Mouse (Mus musculus): ENCODE results near the gene Plpp2.

The Plpp2 gene

DNA sequence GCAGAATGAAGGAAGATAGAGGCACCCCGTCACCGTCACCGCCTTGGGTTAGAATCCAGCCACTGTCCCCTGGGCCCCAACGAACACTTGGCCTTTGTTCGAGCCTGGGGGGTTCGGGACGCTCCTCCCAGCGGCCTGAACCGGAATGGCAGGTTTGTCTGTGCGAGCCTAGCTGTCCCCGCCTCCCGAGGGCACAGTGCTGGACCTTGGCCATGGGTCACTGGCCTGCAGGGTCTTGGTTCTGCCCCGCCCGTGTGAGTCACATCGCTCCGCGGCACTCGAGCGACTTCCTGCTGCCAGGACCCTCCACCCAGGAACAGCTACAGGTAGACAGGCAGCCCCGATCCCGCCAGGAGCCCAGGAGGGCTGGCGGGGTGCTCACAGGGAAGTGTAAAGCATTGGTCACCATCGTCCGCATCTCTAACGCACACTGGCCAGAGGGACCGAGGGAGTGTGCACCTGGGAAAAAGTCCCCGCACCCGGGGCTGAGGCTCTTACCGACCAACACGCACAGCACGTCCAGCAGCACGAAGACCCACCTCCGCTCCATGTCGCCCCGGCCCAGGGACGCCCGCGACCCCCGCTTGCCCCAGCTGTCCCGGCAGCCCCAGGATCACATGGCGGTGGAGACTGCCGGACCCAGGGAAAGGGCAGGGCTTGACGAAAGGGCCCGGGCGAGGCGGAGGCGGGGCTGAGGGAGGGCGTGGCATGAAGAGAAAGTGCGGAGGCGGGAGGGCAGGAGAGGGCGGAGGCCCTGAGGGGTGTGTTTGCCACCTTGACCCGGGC lies at the start of gene Plpp2:
Plpp2 (minus strand) TSS at position 671 of the 786 bp plus-strand sequence.
- DNase-seq (ENCODE audit: extremely low spot score): peak; percentile 88

DNA sequence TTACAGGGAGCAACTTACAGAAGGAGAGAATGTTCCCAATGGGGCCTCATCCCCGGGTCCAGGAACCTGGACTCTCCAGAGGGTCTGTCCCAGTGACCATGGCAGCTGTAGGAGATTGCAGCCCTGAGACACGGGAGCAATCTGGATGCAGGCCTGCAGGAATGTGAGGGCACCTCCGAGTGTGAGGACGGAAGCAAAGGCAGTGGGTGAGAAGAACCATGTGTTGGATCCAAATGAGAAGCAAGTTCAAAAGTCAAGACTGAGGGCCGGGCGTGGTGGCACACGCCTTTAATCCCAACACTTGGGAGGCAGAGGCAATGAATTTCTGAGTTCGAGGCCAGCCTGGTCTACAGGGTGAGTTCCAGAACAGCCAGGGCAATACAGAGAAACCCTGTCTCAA lies 47.9 kb upstream of the Plpp2 start:
- DNase-seq (ENCODE audit: extremely low spot score): no peak

DNA sequence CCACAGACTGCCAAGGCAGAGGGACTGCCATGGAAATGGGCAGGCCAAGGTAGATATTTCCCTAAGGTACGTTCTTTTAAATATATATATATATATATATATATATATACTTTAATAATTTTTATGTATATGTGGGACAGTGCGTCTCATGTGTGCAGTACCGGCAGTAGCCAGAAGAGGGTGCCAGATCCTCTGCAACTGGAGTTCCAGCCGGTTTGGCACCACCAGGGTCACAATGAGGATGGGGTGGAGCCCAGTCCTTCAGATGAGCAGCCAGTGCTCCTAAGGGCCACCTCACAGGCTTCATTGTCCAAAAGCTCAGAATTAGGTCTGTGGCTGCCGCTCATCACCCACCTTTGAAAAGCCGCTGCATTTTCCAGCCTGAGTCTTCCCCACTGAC lies 47.2 kb upstream of the Plpp2 start:
- DNase-seq (ENCODE audit: extremely low spot score): peak; percentile 49

DNA sequence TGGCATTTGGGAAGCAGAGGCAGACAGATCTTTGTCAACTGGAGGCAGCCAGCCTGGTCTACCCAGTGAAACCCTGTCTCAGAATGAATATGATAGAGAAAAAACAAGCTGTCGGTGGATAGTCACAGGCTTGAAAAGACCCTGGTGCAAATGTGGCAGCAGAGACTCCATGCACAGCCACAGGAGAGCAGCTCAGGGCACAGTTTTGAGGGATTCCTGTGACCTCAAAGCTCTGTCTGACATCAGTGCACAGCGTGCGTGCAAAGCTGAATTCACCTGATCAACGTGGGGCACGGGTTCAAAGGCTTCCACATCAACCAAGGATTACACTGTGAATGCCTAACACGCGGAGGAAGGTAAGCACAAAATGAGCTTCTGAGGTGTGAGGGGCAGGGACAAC lies 46.8 kb upstream of the Plpp2 start:
- DNase-seq (ENCODE audit: extremely low spot score): no peak

DNA sequence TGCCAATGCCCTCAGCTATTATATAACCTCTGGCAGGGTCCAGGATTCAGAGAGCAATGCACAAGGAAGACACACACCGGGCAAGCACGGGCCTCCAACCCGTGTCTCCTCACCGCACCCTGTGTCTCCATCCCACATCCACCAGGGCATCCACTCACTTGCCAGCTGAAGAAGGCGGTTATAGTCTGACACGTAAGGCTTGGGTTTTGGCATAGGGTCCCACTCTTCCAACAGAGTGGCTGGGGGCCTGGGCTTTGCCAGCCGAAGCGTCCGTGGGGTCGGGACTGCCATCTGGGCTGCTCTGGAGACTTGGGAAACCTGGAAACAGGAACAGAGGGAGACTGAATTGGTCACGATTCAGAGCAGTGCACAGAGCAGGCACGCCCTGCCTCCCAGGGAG lies 46.2 kb upstream of the Plpp2 start:
- no peak for DNase-seq (ENCODE audit: extremely low spot score)

DNA sequence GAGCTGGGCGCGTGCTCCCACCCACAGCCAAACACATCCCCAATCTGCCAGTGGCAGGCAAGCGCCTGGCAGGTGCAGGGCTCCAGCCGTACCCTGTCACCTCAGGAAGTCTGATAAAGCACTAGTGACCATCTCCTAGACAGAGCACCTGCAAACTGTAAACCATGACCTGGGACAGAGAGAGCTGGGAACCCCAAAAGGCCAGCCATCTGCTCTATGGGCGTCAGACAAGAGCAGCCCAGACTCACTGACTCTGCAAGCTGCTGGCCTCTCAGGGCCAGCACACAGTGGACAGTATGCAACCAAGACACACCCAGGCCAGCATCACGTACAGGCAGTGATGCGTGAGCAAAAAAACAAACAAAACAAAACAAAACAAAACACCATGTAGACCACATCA lies 45.3 kb upstream of the Plpp2 start:
- DNase-seq (ENCODE audit: extremely low spot score): no peak

DNA sequence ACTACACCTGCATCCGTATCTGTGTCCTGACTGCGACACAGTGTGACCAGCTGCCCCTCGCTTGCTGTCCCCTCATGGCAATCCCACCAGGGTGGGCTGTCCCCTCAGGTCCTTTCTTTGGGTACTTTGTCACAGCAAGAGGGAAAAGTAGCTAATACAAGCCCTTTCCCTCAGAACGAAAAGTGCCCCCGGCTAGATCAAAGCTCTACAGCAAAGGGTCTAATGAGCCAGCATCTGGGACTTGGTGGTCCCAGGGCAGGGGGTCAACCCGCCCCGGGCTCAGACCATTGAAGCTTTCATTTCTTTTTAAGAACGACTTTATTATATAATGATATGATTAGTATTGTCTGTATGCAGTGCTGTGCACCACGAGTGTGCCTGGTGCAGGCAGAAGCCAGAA lies 44.7 kb upstream of the Plpp2 start:
- DNase-seq (ENCODE audit: extremely low spot score): no peak

DNA sequence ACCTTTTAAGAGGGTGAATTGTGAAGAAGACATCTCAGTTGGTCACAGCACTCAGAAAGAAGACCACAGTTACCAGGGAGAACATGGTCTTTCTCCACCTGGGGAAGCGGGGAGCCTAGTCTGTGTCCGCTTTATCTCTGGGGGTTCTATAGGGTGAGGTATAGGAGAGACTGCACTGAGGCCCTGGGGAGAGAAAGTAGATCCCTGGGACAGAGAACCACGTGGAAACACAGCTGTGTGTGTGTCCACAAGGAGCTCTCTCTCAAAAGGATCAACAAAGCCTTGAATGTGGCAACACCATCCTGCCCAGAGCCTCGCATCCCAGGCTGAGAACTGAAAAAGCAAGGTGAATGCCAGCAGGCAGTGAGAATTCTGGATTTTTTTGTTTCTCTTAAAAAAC lies 43.8 kb upstream of the Plpp2 start:
- no peak for DNase-seq (ENCODE audit: extremely low spot score)

DNA sequence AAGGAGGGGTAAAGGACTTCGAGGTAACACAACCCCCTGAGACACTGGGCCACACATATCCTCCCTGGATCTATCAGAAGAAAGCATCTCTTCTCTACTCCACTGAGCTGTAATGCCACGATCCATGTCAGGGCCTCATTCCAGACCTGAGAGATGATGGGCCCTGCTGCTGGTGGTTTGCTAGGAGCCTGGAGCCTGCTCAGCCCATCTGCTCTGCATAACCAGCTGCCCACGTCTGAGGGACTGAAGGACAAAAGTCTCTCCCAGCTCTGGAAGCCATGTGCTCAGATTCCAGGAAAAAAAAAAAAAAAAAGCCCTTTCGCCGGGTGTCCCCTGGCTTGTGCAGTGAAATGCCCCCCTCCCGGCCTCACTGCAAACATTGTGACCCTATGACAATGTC lies 42.2 kb upstream of the Plpp2 start:
- DNase-seq (ENCODE audit: extremely low spot score): no peak

DNA sequence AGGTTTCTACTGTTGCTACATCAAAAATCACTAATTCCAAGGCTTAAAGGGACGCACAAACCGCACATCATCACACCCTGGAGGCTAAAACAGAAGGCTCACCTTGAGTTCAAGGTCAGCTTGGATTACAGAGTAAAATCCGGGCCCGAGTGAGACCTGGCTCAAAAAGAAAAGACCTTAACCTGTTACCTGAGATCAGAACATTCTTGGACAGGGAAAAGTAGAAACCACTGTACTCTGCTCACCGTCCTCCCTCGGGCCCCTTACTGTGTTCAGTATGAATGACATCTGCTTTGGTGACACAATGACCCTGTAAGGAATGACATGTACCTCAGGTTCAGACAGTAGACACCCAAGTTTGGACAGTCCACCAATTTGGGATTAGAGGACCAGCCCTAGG lies 41.2 kb upstream of the Plpp2 start:
- no peak for DNase-seq (ENCODE audit: extremely low spot score)

DNA sequence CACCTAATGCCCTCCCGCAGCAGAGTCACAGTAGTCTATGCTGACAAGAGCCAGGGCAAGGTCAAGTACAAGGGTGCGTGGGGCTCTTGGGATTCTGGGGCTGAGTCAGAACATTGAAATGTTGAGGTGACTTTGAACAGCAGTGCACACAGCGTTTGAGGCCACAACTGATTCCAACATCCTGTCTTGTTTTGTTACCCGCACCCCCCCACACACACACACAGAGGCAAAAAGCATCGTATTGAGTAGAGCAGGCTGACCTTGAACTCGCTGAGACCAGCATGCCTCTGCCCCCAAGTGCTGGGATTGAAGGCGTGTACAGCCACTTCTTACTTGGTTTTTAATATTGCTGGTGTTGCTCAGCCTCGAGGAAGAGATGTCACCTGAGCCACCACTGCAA lies 40.8 kb upstream of the Plpp2 start:
- DNase-seq (ENCODE audit: extremely low spot score): no peak

DNA sequence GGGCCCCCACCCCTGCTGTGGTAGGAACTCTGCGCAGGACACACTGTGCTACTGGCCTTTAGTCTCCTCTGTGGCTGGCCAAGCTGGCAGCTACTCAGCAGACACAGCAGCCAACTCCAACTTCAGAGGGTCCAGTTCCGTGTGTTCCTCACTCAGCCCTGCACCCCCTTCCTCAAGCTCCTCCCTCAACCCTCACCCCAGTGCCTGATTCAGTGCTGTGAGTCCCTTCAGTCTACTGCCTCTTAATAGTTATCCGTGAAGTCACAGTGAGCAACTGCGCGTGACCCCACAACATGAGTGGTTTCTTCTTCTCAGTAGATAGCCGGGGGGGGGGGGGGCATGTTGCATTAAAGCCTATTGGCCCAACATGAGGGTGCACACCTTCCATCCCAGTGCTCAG lies 40.0 kb upstream of the Plpp2 start:
- DNase-seq (ENCODE audit: extremely low spot score): no peak

DNA sequence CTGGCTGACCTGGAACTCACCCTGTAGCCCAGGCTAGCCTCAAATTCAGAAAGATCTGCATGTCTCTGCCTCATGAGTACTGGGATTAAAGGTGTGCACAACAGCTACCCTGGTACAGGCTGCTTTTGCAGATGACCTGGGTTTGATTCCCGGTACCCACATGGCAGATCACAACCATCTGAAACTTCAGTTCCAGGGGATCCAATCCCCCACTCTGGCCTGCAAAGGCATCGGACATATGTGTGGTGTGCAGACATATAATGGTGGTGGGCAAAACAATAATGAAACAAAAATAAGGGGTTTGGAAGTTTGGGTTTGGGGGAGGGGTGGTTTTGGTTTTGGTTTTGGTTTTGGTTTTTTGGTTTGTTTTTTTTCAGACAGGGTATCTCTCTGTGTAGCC lies 37.7 kb upstream of the Plpp2 start:
- no peak for DNase-seq (ENCODE audit: extremely low spot score)

DNA sequence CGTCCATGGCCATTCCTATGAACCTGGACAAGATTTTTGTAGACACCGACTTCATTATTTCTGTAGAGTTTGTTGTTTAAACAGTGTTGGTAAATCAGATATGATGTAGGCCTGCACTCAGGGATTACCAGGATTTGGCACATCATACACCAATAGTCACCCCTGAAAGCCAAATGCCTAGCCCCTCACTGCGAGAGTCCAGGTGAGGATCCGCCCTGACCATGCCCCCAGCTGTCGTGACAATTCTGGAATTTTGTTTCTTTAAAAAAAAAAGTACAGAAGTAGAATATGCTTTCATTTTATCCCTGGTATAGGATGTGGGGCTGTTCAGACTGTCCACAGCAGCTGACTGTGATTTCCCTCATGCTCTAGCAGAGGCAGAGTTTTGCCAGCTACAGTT lies 36.3 kb upstream of the Plpp2 start:
- DNase-seq (ENCODE audit: extremely low spot score): no peak

DNA sequence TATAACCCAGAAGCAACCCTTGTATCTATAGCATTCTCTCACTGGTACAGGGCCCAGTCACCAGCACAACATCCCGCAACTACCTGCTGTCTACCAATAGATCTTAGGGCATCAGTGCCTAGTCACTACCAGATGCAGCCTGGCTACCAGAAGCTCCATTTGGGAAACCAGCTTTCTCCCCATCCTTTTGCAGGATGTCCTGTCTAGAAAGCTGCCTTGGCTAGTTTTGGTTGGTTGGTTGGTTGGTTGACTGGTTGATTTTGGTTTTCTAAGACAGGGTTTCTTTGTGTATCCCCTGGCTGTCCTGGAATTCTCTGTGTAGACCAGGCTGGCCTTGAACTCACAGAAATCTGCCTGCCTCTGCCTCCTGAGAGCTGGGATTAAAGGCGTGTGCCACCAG lies 26.1 kb upstream of the Plpp2 start:
- DNase-seq (ENCODE audit: extremely low spot score): no peak

DNA sequence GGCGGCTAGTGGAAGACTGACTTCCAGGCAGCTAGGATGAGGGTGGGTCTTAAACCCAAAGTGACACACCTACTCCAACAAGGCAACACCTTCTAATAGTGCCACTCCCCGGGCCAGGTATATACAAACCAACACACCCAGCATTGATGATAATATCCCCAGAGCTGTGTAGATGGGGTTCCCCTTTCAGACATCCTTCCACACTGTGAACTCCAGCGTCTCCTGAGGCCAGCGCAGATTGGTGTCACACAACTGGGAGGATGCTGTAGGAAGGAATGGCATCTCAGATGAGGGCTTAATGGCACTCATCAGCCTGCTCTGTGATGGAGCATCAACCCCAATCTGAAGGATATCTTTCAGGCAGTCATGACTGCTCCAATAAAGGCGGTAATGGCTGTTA lies 23.9 kb upstream of the Plpp2 start:
- DNase-seq (ENCODE audit: extremely low spot score): no peak

DNA sequence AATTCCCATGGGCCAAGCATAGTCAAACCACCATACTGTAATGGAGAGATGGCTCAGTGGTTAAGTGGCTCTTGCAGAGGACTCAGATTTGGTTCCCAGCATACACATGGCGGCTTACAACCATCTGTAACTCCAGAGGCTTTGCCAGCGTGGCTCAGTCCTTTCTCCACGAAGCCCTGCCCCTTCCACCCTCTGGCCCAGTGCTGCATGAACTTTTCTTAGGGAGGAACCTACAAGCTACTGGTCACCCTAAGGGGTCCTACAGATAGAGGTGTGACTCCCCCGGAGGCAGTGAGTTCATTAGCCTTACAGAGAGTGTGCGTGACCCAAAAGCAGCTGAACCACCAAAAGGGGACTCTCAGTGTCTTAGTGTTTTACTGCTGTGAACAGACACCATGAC lies 23.4 kb upstream of the Plpp2 start:
- no peak for DNase-seq (ENCODE audit: extremely low spot score)

DNA sequence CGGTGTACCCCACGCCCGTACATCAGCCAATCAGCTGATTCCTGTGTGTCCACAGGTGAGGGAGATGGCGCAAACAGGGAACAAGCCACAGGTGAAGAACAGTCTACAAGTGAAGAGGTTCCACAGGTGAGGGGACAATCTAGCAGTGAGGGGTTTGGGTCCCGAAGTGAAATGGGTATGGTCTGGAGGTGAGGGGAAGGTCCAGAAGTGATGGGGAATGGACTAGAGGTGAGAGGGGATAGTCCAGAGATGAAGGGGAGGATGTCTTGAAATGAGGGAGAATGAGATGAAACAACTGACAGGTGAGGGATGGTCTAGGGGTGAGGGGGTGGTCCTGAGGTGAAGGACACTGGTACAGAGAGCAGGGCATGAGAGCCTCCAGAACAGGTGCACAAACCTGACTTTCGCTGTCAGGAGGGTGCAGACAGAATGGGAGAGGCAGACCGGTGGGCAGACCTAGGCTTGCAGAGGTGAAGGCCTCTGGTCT lies 21.7 kb upstream of the Plpp2 start:
- no peak for DNase-seq (ENCODE audit: extremely low spot score)

DNA sequence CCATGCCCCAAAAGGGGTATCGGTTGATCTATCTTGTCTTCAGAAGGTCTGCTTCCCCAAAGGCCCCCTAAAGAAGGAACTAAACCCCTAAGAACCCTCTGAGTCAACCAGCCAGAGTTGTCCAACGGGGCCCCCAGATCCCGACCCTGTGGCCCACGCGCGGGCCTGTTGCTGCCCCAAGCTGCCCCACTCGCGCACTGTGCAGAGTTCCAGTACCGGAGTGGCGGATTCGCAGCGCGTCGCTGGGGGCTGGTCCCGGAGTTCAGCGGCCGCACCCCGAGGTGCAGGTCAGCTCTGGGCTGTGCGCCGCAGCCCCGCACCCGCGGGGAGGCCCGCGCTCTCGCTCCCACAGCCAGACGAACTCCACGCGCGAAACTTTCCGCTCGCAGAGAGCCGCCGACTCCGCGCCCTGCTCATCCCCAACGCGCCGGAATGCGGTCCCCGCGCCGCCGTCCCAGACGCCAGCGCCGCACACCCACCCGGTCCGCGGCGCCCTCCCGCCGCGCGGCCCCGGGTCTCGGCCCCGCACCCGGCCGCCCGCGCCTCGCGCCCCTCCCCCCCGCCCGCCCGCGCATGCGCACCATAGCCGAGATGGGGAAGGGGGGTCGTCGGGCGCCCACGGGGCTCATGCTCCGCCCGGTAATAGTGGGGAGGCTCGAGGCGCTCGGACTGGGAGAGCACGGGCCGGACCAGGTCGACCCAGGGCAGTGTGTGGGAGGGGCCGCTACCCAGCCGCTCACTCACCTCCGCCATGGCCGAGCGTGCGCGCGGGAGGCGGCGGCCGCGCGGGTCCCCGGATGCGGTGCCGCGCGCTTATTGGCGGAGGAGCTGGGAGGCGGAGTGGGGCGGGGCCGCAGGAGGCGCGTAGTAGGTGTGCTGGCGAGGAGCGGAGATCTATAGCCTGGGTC lies 21.0 kb upstream of the Plpp2 start, which contains the start of gene Mier2:
Mier2 (minus strand) TSS at position 870 of the 908 bp plus-strand sequence.
- DNase-seq (ENCODE audit: extremely low spot score): peak; percentile 85

DNA sequence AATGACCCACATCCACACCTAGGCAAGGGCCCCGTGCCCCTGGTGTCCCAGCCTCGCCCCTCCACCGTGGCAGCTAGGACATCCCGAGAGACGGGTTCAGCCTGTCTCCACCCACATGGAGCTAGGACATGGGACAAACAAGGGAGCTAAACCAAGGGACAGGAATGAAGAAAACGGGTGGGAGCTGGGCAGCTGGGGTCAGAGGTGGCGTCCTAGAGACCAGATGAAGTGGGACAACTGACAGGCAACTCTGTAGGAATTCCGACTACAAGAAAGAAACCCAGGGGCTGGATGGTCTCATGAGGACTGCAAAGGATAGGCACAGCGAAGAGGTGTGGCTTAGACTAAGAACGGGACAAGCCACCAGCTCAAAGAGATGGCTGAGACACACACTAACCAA lies 20.1 kb upstream of the Plpp2 start:
- DNase-seq (ENCODE audit: extremely low spot score): peak; percentile 31

DNA sequence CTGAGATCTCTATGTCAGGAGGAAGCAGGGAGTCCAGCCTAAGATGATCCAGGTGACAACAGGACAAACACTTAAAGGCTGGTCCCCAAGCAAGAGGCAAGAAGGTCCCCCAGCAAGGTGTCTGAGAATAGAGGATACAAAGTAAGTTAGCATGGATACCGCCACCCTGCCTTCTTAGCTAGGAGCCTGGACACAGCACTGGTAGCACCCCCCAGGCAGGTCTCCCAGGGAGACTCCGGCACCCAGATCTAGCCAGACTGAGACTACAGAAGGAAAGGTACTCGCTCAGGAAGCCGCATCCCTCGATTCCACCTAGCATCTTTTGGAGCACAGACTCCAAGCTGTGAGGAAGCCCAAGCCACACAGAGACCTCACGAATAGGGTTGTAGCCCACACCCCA lies 19.6 kb upstream of the Plpp2 start:
- no peak for DNase-seq (ENCODE audit: extremely low spot score)

DNA sequence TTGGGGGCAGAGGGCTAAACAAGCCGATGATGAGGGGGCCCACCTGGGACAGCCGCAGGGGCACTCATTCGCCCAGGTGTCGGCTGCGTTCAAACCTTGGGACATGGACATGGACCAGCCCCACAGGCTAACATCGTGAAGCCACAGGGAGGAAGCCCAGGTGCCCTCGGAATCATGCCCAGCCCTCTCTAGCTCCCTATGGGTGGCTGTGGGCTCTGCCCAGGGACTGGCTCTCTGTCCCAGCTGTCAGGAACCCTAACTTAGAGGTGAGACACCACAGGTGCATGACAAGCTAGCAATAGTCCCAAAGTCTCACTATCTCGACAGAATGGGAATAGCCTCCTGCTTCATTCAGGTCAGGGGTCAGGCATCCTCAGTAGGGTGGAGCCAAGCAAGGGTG lies 18.9 kb upstream of the Plpp2 start:
- no peak for DNase-seq (ENCODE audit: extremely low spot score)

DNA sequence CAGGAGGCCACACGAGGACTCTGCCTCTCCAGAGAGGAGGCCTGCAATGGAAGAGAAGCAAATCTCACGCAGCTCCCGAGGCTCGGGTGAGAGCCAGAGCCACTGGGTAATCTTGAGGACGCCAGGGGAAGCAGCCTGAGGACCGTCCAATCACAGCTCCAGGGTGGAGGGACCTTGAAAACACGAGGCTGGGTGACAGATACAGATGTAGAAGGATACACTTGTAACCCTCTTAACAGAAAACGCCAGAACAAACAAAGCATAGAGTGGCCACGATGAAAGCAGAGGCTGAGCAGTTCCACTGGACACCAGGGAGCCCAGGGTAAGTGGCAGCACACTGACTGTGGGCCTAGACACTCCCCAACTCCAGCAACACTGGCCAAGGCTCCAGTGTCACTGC lies 16.8 kb upstream of the Plpp2 start:
- no peak for DNase-seq (ENCODE audit: extremely low spot score)
